Mouse (Mus musculus): ENCODE data around the gene Zfhx3. TPM values are rescaled to one million over a fixed set of nuclear protein-coding genes. Genes with fewer than 3 reads are reported as not detected.

The Zfhx3 gene
- total and polyA plus RNA-seq, 3 experiments: 0.23 to 2.5 TPM; not detected in 1

GRCm38 (mm10) chr8:108574101-108574500, 631.7 kb downstream of the Zfhx3 start:
- no peak overlapping the region for H3K27ac ChIP-seq (ENCODE audit: control insufficient read depth, low read depth, low read length)
- no peak for TF ChIP-seq KAT2A (conservative IDR thresholded peaks at IDR 0.05; ENCODE audit: low read depth, low read length)
- TF ChIP-seq GATA1 (IDR thresholded peaks at IDR 0.05; ENCODE audit: low read depth, low read length): no peak
- TF ChIP-seq CHD2 (IDR thresholded peaks at IDR 0.05; ENCODE audit: low read length): no peak
- TF ChIP-seq SIN3A (IDR thresholded peaks at IDR 0.05; ENCODE audit: low read length): no peak
- 0 out of 2 replicates have a peak, but pooled peaks have one; percentile 16 for TF ChIP-seq TCF12 (IDR thresholded peaks at IDR 0.05; ENCODE audit: low read depth, low read length)
- no peak for TF ChIP-seq NELFE (IDR thresholded peaks at IDR 0.05; ENCODE audit: low read depth, low read length)
- 0 out of 2 replicates have a peak, but pooled peaks have one; percentile 16 for TF ChIP-seq USF1 (IDR thresholded peaks at IDR 0.05; ENCODE audit: low read depth, low read length)
- TF ChIP-seq ETS1 (IDR thresholded peaks at IDR 0.05; ENCODE audit: low read depth, low read length): no peak
- peak; percentile 97 for TF ChIP-seq RAD21 (IDR thresholded peaks at IDR 0.05; ENCODE audit: low read depth, low read length)
- TF ChIP-seq ZNF384 (IDR thresholded peaks at IDR 0.05; ENCODE audit: low read depth, low read length): no peak
- TF ChIP-seq MAFK (IDR thresholded peaks at IDR 0.05; ENCODE audit: borderline replicate concordance, low read depth, low read length): no peak
- no peak for TF ChIP-seq E2F4 (IDR thresholded peaks at IDR 0.05; ENCODE audit: borderline replicate concordance, low read depth, low read length)
- TF ChIP-seq POLR2AphosphoS2 (IDR thresholded peaks at IDR 0.05; ENCODE audit: low read length): no peak
- TF ChIP-seq CHD1 (IDR thresholded peaks at IDR 0.05; ENCODE audit: low read depth, low read length): no peak
- peak; percentile 98 for TF ChIP-seq SMC3 (IDR thresholded peaks at IDR 0.05; ENCODE audit: low read depth, low read length)
- TF ChIP-seq CTCF (IDR thresholded peaks at IDR 0.05 in 2 of 3, conservative IDR thresholded peaks at IDR 0.05 in 1 of 3; ENCODE audit: control insufficient read depth in 1 of 3, insufficient read depth in 1 of 3, low read depth in 2 of 3, low read length in 3 of 3, poor library complexity in 1 of 3, severe bottlenecking in 1 of 3): peak; percentile 77 to 95 (median 84)
- TF ChIP-seq MYC (IDR thresholded peaks at IDR 0.05; ENCODE audit: low read depth, low read length): 0 out of 2 replicates have a peak, but pooled peaks have one; percentile 34
- no peak for TF ChIP-seq POLR2A (IDR thresholded peaks at IDR 0.05; ENCODE audit: control insufficient read depth in 1 of 2, insufficient read depth in 1 of 2, low read depth in 1 of 2, low read length in 2 of 2, poor library complexity in 1 of 2)
- no peak for TF ChIP-seq ELF1 (IDR thresholded peaks at IDR 0.05; ENCODE audit: low read depth, low read length)
- no peak for TF ChIP-seq MXI1 (IDR thresholded peaks at IDR 0.05; ENCODE audit: low read depth, low read length)
- TF ChIP-seq ZC3H11A (IDR thresholded peaks at IDR 0.05; ENCODE audit: low read depth, low read length): peak; percentile 96
- TF ChIP-seq GABPA (IDR thresholded peaks at IDR 0.05; ENCODE audit: low read depth, low read length): no peak
- no peak for TF ChIP-seq TAL1 (IDR thresholded peaks at IDR 0.05; ENCODE audit: low read length)
- TF ChIP-seq UBTF (IDR thresholded peaks at IDR 0.05; ENCODE audit: borderline replicate concordance, insufficient read depth, low read depth, low read length): no peak
- no peaks in the 10 kb centered on the region for H3K9me3 ChIP-seq (replicated peaks; ENCODE audit: insufficient read depth, low read length)
- peak; percentile 77 for DNase-seq (ENCODE audit: low read depth, low spot score)
- peaks cover 0 to 3% of the 10 kb centered on the region in 2 experiments; a peak in 1 of 4 replicates for H3K36me3 ChIP-seq (ENCODE audit: control insufficient read depth in 1 of 2, insufficient read depth in 2 of 2, low read length in 2 of 2)
- no peaks in the 10 kb centered on the region for H3K79me2 ChIP-seq (ENCODE audit: control insufficient read depth, insufficient read depth, low read length, poor library complexity)
- no peak overlapping the region for H3K9ac ChIP-seq (ENCODE audit: control insufficient read depth, low read depth, low read length, poor library complexity, severe bottlenecking)
- H3K4me3 ChIP-seq (ENCODE audit: control insufficient read depth in 1 of 2, insufficient read depth in 1 of 2, low read depth in 2 of 2, low read length in 2 of 2): no peak overlapping the region
- peaks cover 0 to 9% of the 10 kb centered on the region in 2 experiments for H3K4me1 ChIP-seq (ENCODE audit: control insufficient read depth in 1 of 2, insufficient read depth in 2 of 2, low read length in 2 of 2)
- H3K27me3 ChIP-seq (ENCODE audit: control insufficient read depth in 1 of 2, insufficient read depth in 2 of 2, low read length in 2 of 2): no peaks in the 10 kb centered on the region; a peak in 1 of 4 replicates

Measured in MEL (cell line).